Mouse (Mus musculus): ENCODE measurements at regions not wholly inside any gene's neighbourhood (a gene's known extent, or its start where the extent isn't known, plus 50 kb on each side); places are given as distances from the start of the nearest gene placed in this dataset.

DNA sequence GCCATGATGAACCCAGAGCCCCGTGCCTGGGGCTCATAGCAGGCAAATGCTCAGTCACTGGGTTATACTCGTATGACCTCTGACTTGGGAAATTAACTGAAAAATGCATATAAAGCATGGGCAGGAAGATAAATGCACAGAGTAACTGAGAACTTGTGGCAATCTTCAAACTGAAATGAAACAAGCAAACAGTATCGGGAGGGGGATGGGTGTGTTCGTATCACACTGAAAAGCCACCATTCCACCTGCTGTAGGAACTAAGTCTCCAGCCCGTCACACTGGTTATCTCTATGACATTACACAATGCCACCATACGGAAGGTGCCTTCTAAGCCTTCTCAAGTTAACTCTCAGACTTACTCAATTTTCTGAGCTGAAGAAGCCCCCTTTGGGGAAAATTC lies 230.3 kb upstream of the Hes1 start:
- TF ChIP-seq CTCF (conservative IDR thresholded peaks at IDR 0.05; ENCODE audit: insufficient read depth, insufficient read length, low read depth, low read length) = no peak
- TF ChIP-seq POLR2A (IDR thresholded peaks at IDR 0.05; ENCODE audit: low read depth, low read length) = no peak

All from kidney, adult 2 months (tissue).